8 mouse cellular contexts compared by ENCODE assay signal in genomic region chr16:94269635-94270034, GRCm38 (mm10). TPM values are rescaled to one million over a fixed set of nuclear protein-coding genes. Genes with fewer than 3 reads are reported as not detected.
DNase-seq lines count a peak whose midpoint lies in the region; ATAC-seq and TF ChIP-seq lines count a peak whose summit lies in the region.

No protein-coding gene starts in this region.

- peak overlapping the region; percentile 44 for H3K4me2 ChIP-seq in embryonic facial prominence, embryonic 14.5 days (ENCODE audit: low read depth, low read length)
- peak overlapping the region; percentile 45 for H3K4me2 ChIP-seq in midbrain, embryonic 14.5 days (ENCODE audit: low read length)

- no peak overlapping the region for H3K27ac ChIP-seq in bone marrow, adult 2 months (ENCODE audit: control insufficient read depth, insufficient read depth, low read depth, low read length, poor library complexity)
- H3K27ac ChIP-seq in embryonic facial prominence, embryonic 14.5 days (replicated peaks; ENCODE audit: low read depth, low read length), result no peak overlapping the region
- no peak overlapping the region for H3K27ac ChIP-seq in kidney, adult 2 months (ENCODE audit: insufficient read depth, low read depth, low read length)
- 0 out of 2 replicates have a peak overlapping the region, but pooled peaks have one; percentile 34 for H3K27ac ChIP-seq in limb, embryonic 10.5 days
- no peak overlapping the region for H3K27ac ChIP-seq in midbrain, embryonic 14.5 days (replicated peaks; ENCODE audit: low read depth, low read length)

- peak; percentile 63 for DNase-seq in A20 (ENCODE audit: low read depth, low spot score)
- DNase-seq in embryonic facial prominence, embryonic 14.5 days (ENCODE audit: low spot score), result peak; percentile 94
- peak; percentile 91 for DNase-seq in heart, adult 8-10 months (ENCODE audit: low spot score)
- DNase-seq in kidney, adult 2 months, result peak; percentile 90
- peak; percentile 90 for DNase-seq in limb, embryonic 10.5 days (ENCODE audit: low spot score)
- DNase-seq in midbrain, embryonic 14.5 days, result peak; percentile 97
- peak; percentile 40 for DNase-seq in spleen, adult 12 weeks (ENCODE audit: low spot score)

- no peaks in the 10 kb centered on the region for H3K27me3 ChIP-seq in embryonic facial prominence, embryonic 14.5 days (replicated peaks; ENCODE audit: control insufficient read depth, insufficient read depth, low read length)
- H3K27me3 ChIP-seq in kidney, adult 2 months (replicated peaks; ENCODE audit: control insufficient read depth, insufficient read depth, low read length), result no peaks in the 10 kb centered on the region
- no peaks in the 10 kb centered on the region for H3K27me3 ChIP-seq in limb, embryonic 10.5 days (ENCODE audit: low read depth, poor library complexity, severe bottlenecking)
- H3K27me3 ChIP-seq in midbrain, embryonic 14.5 days (ENCODE audit: control insufficient read depth, insufficient read depth, low read length), result no peaks in the 10 kb centered on the region

- peaks cover 10% of the 10 kb centered on the region; the same call in 1 of the 2 replicates for H3K36me3 ChIP-seq in embryonic facial prominence, embryonic 14.5 days (ENCODE audit: control insufficient read depth, insufficient read depth, low read length)
- H3K36me3 ChIP-seq in kidney, adult 2 months (ENCODE audit: control insufficient read depth, insufficient read depth, low read length), result no peaks in the 10 kb centered on the region
- peaks cover 22% of the 10 kb centered on the region for H3K36me3 ChIP-seq in limb, embryonic 10.5 days
- H3K36me3 ChIP-seq in midbrain, embryonic 14.5 days (ENCODE audit: control insufficient read depth, insufficient read depth, low read length), result peaks cover 4% of the 10 kb centered on the region; the same call in 1 of the 2 replicates

- H3K4me1 ChIP-seq in bone marrow, adult 2 months (ENCODE audit: control insufficient read depth, insufficient read depth, low read length), result no peaks in the 10 kb centered on the region
- H3K4me1 ChIP-seq in embryonic facial prominence, embryonic 14.5 days (ENCODE audit: control insufficient read depth, insufficient read depth, low read length), result no peaks in the 10 kb centered on the region
- no peaks in the 10 kb centered on the region for H3K4me1 ChIP-seq in kidney, adult 2 months (ENCODE audit: control insufficient read depth, insufficient read depth, low read length)
- H3K4me1 ChIP-seq in limb, embryonic 10.5 days, result peaks cover 19% of the 10 kb centered on the region
- H3K4me1 ChIP-seq in midbrain, embryonic 14.5 days (ENCODE audit: control insufficient read depth, insufficient read depth, low read length), result no peaks in the 10 kb centered on the region

- 11% methylated on average over 9 of the region's 9 CpGs for WGBS in bone marrow, adult 2 months
- 0% methylated on average over 9 of the region's 9 CpGs for WGBS in embryonic facial prominence, embryonic 14.5 days
- whole genome bisulfite sequencing in kidney, adult 2 months, result 2% methylated on average over 9 of the region's 9 CpGs
- 12% methylated on average over 9 of the region's 9 CpGs for WGBS in limb, embryonic 10.5 days
- WGBS in midbrain, embryonic 14.5 days, result 2% methylated on average over 9 of the region's 9 CpGs

- peak; percentile 80 for ATAC-seq in embryonic facial prominence, embryonic 14.5 days (ENCODE audit: low read depth)
- ATAC-seq in midbrain, embryonic 14.5 days (ENCODE audit: low FRiP score, low TSS enrichment), result peak; percentile 62

- no peak overlapping the region; the same call in 1 of the 2 replicates for H3K9ac ChIP-seq in embryonic facial prominence, embryonic 14.5 days (ENCODE audit: low read depth, low read length)
- H3K9ac ChIP-seq in midbrain, embryonic 14.5 days (replicated peaks; ENCODE audit: low read length), result 0 out of 2 replicates have a peak overlapping the region, but pooled peaks have one; percentile 34

- no peak for TF ChIP-seq POLR2A in bone marrow, adult 2 months (IDR thresholded peaks at IDR 0.05; ENCODE audit: borderline replicate concordance, control insufficient read depth, low read depth, low read length)
- no peak for TF ChIP-seq POLR2A in kidney, adult 2 months (IDR thresholded peaks at IDR 0.05; ENCODE audit: low read depth, low read length)

- H3K9me3 ChIP-seq in embryonic facial prominence, embryonic 14.5 days (ENCODE audit: control insufficient read depth, low read length), result no peaks in the 10 kb centered on the region
- no peaks in the 10 kb centered on the region for H3K9me3 ChIP-seq in limb, embryonic 10.5 days (replicated peaks)
- H3K9me3 ChIP-seq in midbrain, embryonic 14.5 days (ENCODE audit: control insufficient read depth, low read length), result no peaks in the 10 kb centered on the region

- peak; percentile 86 for TF ChIP-seq CTCF in bone marrow, adult 2 months (IDR thresholded peaks at IDR 0.05; ENCODE audit: control insufficient read depth, insufficient read depth, low read length)
- peak; percentile 97 for TF ChIP-seq CTCF in kidney, adult 2 months (conservative IDR thresholded peaks at IDR 0.05; ENCODE audit: insufficient read depth, insufficient read length, low read depth, low read length)

- no peak overlapping the region for H3K4me3 ChIP-seq in bone marrow, adult 2 months (replicated peaks; ENCODE audit: control insufficient read depth, low read depth, low read length)
- H3K4me3 ChIP-seq in embryonic facial prominence, embryonic 14.5 days (ENCODE audit: low read depth, low read length), result no peak overlapping the region
- no peak overlapping the region for H3K4me3 ChIP-seq in kidney, adult 2 months (ENCODE audit: insufficient read depth, low read depth, low read length)
- no peak overlapping the region for H3K4me3 ChIP-seq in limb, embryonic 10.5 days
- H3K4me3 ChIP-seq in midbrain, embryonic 14.5 days (replicated peaks; ENCODE audit: low read depth, low read length), result no peak overlapping the region

RNA-seq across cellular contexts. Expression of gene Hlcs, which starts 43.7 kb away (rescaled TPM):
- polyA plus RNA-seq in bone marrow, adult 2 months (2011; ENCODE audit: insufficient read depth, insufficient read length, low replicate concordance, missing spikeins), result 7.0 and 7.5 TPM in 2 replicates
- polyA plus RNA-seq in embryonic facial prominence, embryonic 14.5 days (2014; fragmentation: Nextera tagmentation; extraction: Ambion mirVana), result 6.8 and 8.2 TPM in 2 replicates
- 10 to 100 TPM in 2 of 4 experiments, 1 to 10 TPM in 2; 6.1 to 10.7 (median 8.9) TPM for total RNA-seq in heart, adult 8-10 months (2022)
- 6.9 and 8.1 TPM in 2 replicates for polyA plus RNA-seq in kidney, adult 2 months (2012; rRNA removed)
- polyA plus RNA-seq in limb, embryonic 10.5 days (2016; fragmentation: Nextera tagmentation; extraction: Ambion mirVana), result 10.1 and 11.7 TPM in 2 replicates
- 6.6 and 7.2 TPM in 2 replicates for polyA plus RNA-seq in midbrain, embryonic 14.5 days (2014; fragmentation: Nextera tagmentation; extraction: Ambion mirVana)

RNA-seq across cellular contexts. Expression of gene Ripply3, which starts 58.6 kb away (rescaled TPM):
- polyA plus RNA-seq in bone marrow, adult 2 months (2011; ENCODE audit: insufficient read depth, insufficient read length, low replicate concordance, missing spikeins), result 0.84 and 3.6 TPM in 2 replicates
- polyA plus RNA-seq in embryonic facial prominence, embryonic 14.5 days (2014; fragmentation: Nextera tagmentation; extraction: Ambion mirVana), result 4.9 and 6.9 TPM in 2 replicates
- total RNA-seq in heart, adult 8-10 months (2022), result 1 to 10 TPM; 4.1 to 4.5 (median 4.3) TPM
- polyA plus RNA-seq in kidney, adult 2 months (2012; rRNA removed), result 4.6 and 5.3 TPM in 2 replicates
- polyA plus RNA-seq in limb, embryonic 10.5 days (2016; fragmentation: Nextera tagmentation; extraction: Ambion mirVana), result 4.7 TPM in 2 replicates
- 0.70 and 1.2 TPM in 2 replicates for polyA plus RNA-seq in midbrain, embryonic 14.5 days (2014; fragmentation: Nextera tagmentation; extraction: Ambion mirVana)

Comparison
In these comparisons a context has a peak if more than half of its experiments do, and no peak if none do; other contexts are left out.
1. DNase-seq: peak in every context shown above with its lines; median percentile 97 in midbrain, embryonic 14.5 days; 94 in embryonic facial prominence, embryonic 14.5 days; 91 in heart, adult 8-10 months; 90 in kidney, adult 2 months; 90 in limb, embryonic 10.5 days; 63 in A20; 40 in spleen, adult 12 weeks.